Mouse (Mus musculus) T-helper 1 cell (primary cell): ENCODE data around the gene Hoxc4.

Source experiments
- in situ Hi-C: fragments of 300-600 bp; cut with MboI, MseI; formaldehyde crosslinking; loops from one replicate; pipeline ENCODE4 v1.15.1; 2025; ENCODE audit warnings: high pct_unique_total_duplicates

Hoxc4 gene

DNA sequence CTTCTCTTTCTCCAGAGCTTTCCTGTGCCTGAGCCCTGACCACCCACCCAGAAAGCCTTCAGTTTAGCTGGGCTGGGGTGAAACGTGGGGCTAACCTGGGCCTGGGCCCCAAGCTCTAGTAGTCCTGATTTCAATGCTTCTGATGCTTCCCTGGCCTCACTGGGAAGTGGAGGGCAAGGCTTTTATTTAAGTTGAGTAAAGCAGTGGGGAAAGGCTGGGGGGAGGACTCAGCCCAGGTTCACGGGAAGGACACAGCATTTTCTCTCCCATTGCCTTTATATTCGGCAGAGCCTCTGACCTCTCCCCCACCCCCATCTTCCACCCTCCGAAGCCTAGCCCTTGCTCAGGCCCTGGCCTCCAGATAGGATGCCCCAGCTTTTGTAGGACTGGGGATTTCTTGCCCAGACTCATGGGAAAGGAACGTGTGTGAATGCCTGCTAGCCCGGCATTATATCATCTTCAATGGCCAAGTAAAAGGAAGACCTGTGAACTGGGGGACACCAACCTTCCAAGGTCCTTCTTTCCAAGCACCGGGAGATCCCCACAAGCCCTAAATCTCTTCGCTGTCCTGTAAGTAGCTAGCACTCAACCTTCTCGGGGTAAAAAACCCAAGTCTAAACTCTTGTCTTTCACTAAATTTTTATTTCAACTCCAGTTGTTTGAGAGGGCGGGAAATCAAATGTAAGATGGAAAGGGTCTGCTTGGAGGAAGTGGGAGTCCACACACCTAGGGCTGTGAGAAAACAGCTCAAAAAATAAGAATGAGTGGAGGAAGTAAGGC is 20.2 kb downstream of the Hoxc4 start:
- in situ Hi-C loops = no loop called here

DNA sequence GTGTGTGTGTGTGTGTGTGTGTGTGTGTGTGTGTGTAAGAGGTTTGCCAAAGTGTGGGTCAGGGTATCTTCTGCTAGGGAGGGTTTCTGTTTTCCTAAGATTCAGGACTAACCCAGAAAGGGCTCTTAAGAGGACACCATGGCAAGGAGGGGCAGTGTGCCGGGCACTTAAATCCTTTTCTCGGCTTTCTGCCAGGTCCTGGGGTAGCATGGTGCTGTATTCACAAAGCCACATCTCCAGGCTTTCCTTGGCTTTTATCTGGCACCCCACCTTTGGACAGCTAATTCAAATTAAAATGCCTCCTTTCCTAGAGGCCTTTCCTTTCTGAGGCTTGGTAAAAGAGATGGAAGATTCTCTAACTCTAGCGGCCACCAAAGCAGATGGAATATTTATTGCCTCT is 20.9 kb downstream of the Hoxc4 start:
- in situ Hi-C loops = no loop called here

DNA sequence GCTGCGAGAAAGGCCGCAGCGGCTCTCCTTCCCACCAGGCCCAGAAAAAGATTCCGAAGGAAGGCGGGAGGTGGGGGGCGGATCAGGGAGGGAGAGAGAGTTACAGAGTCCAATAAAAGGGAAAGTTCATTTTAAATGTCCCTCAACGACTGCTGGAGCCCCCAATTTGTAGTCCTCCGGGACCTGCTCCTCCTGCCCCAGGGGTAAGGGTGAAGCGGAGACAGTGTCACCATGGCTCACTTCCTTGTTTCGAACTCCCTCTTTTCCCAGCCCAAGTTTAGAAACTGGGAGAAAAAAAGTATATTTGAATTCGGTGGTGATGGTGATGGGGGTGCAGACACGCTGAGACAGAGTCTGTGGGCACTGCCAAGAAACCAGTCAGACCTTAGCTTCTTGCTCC is 21.9 kb downstream of the Hoxc4 start:
- in situ Hi-C loops = no loop called here

DNA sequence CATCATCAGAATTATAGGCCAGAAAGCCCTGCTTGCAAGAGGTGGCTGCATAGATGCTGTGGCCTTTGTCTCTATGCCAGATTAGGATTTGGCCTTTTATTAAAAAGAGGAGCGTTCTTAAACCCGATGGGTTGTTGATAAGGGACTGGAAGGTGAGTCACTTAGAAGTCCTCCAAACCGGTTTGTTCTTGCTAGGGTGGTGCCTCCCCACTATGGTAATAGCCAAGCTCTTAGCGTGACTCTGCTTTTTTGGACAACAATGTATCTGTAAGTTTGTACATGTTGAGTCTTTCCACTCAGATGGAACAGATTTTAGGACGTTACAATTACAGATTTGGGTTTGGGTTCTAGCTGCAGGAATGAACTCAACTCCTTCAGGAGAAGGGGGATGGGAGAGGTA is 22.9 kb downstream of the Hoxc4 start:
- in situ Hi-C loops = no loop called here

DNA sequence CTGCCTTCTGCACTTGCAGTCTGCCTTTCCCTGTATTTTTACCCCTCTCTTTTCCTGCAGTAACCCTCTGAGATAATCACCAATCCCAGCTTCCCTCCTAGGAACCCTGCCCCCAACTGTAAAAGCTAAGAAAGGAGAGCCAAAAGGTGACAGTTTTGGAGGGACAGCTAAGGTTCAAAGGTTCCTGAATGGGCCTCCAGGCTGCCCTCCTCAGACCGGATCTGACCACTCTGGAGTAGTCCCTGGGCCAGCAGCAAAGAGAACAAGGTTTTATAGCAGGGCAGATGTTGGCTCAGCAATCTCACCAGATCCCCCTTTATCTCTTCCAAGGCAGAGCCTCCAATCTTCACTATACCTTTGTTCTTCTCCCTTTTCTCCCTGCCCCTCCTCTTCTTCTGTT is 23.5 kb downstream of the Hoxc4 start:
- in situ Hi-C loops = no loop called here

DNA sequence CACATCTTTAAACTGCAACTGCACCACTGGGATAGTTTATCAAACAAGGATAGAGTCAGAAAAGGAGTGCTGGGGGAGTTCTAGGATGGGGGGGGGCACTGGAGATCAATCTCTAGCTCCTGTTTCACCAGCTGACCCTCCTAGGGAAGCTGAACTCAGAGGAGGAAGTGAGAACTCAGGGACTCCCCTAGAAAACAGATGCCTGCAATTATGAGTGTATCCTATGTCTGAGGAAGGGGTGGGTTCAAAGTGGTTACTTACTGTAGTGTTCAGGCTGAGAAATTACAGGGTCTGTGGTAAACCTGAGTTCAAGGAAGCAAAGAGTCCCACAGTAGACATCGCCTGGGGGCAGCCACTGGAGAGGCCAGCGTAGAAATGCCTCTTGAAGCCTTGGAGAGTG is 32.9 kb downstream of the Hoxc4 start:
- in situ Hi-C loops = no loop called here

DNA sequence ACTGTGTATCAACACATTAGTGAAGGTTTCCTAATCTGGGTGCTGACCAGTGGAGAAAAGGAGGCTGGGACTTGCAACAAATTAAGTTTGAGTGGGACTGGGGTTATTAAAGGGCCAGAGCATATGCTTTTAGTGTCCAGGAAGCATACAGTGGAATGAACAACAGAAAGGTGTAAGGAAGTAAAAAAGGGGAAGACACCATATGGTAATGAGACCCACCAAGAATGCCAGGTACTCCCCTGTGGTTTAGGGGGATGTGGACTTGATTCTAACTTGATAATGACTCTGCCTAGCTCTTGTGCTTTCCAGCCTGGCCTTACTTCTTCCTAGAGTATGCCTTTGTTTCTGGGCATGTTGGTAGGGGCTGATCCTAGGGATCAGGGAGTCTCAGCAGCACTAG is 34.5 kb downstream of the Hoxc4 start:
- in situ Hi-C loops = no loop called here

DNA sequence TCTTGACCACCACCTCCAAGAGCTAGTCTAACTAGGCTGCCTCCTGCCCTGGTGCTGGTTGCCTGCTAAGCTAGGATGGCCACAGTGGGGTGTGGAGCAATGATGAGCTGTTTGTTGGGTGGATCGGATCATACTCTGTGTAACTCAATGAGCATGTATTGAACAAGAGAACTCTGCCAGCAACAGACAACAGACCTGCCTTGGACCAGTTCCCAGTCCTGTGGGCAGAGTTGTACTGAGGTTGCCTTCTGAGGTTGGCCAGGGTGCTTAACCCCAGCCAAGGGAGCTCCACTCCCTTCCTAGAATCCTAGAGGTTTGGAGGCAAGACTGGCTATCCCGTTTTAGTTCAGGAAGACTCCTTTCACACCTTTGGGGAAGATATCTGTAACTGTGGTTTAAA is 37.7 kb downstream of the Hoxc4 start:
- in situ Hi-C loops = no loop called here

DNA sequence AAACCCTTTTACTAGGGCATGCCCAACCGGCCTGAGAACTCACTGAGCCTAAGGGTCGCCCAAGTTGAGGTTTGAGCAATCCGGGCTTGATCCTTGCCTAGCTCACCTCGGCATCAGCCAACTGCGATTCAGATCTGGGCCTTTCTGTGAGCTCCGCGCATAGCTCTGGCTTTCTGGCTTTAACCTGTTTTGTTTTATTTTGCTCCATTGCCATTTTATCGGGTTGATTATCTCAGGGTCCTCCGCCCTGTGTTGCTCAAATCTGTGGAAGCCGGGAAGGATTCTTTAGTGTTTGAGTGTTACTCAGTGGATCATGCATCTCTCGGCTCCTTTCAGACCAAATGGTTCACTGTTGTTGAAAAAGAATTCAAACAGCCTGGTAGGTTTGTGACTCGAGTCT is 40.0 kb downstream of the Hoxc4 start:
- in situ Hi-C loops = no loop called here

DNA sequence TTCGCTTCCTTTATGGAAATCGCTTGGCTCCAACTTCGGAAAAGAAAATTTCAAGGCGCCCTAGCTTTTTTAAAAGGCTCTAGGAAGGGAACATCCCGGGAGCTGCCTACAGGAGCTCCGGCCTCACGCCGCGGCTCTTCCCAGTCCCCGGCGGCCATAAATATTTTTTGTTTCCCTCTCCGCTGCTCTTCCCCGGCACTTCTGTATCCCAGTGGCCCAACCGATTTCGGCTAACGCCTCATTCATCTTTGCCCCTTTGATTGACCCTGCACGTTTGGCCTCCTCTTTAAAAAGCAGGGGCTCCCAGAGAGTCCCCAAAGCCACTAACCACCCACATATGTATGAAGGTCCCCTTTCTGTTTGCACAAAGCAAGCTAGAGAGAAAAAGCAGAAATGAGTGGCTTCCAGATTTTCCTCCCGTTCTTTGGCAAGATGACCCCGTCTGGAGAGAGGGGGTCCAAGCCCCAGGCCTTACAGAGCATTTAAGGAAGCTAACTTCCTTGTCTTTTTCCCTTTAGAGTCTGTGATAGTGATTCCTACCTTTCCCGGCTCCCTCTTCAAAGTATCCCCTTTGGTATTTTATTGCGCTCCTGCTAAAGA is 40.8 kb downstream of the Hoxc4 start:
- in situ Hi-C loops = no loop called here

DNA sequence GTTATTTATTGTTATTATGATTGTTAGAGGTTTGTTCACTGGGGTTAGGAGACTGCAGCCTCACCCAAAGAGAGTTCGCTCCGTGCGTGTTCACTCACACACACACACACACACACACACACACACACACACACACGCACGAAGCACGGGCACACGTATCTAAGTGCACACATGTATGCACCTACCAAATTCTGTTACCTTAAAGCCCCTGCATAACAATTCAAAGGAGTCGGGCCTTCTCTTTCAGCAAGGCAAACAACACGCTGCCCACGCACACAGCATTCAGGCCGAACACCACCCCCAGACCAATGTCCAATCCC is 41.2 kb downstream of the Hoxc4 start:
- in situ Hi-C loops = no loop called here

DNA sequence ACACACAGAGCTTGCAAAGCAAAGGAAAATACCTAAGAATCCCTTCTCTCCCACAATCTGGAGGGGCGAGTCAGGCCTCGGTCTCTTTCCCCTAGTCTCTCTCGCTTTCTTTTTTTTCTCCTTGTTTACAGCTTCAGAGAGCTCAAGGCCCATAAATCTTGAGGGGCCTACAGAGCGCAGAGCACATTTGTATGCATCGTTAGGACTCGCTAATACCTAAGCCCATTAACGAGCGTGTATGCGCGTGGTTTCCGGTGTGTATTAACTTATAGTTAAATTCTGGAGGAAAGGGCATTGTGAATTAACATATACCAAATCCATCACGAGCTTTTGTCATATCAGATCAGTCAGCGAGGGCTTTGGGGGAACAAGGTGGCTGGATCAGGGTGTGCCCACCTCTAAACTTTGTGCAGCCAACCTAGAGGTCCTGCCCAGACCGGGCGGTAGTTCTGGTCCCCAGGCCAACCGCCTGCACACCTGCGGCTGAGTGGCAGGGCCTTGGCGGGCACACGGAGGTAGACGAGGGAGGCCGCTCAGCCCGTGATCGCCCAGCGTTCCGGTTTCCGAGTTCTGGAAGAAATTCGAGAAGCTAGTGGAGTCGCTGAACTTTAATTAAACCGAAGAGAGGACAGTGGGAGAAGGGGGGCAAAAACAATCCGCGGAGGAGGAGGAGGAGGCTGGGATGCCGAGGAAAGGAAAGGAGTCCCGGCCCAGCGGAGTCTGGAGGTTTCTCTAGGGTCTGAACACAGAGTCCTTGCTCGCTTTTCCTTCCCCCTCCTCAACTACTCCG is 41.8 kb downstream of the Hoxc4 start:
- in situ Hi-C loops = no loop called here

DNA sequence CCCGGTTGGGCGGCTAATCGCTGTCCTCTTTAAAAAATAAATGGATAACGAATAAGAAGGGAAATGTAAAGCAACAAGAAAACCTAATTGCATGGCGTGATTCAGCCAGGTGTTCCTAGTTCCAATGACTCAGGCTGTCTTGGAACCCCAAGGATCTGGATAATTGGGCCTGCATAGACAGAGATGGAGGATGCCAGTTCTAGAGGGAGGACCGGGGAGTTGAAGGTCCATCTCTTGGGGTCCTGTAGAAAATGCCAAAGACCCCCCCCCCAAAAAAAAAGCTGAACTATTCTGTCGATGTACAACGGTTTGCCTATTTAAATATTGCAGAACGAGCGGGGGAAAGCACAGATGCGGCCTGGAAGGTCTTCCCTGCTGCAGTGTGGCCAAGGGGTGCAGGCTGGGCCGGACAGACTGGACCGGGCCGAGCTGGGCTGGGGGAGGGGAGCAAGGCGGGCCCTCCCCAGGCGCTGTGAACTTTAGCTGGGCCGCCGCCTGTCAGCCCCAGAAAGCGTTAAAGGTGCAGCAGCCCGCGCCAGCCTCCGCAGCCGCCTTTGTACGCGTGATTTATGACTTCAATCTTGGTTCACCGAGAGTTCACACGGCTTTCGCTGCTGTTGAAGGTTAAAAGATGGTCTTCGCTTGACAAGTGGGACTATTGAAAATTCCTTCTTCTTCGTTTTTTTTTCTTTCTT is 42.5 kb downstream of the Hoxc4 start:
- in situ Hi-C loops = no loop called here

DNA sequence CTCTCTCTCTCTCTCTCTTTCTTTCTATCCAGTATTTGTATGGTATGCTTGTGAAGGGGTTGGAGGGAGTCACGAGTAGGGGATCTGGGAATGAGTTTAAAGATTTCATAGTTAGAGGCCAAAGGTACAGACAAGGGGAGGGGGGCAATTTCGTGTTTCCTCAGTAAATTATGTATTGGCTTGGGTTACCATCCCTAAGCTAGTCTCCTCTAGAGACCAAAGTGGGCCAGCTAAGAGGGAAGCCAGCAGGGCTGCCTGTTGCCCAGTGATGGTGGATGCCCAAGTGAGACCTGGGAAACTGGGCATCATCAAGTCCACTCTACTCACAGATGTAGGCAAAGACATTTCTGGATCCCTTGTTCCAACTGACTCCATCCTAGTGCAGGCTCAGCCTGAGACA is 43.3 kb downstream of the Hoxc4 start:
- in situ Hi-C loops = no loop called here

DNA sequence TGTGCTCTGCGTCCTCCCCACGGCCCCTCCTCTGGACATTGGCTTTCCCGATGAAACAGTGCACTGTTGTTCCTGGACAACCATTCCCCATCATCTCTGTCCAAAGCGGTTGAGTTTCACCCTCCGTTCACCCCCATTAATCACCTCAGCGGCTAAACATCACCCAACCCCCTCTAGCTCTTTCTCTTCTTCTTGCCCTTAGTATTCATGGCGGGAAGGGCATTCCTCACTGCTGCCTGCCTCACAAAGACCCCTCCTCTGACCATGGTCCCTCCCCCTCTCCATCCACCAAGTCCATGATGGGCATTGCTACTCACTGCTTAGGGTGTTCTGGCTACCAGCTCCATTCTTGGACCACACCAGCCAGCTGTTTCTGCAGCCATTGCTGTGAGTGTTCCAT is 46.9 kb downstream of the Hoxc4 start:
- in situ Hi-C loops = no loop called here

DNA sequence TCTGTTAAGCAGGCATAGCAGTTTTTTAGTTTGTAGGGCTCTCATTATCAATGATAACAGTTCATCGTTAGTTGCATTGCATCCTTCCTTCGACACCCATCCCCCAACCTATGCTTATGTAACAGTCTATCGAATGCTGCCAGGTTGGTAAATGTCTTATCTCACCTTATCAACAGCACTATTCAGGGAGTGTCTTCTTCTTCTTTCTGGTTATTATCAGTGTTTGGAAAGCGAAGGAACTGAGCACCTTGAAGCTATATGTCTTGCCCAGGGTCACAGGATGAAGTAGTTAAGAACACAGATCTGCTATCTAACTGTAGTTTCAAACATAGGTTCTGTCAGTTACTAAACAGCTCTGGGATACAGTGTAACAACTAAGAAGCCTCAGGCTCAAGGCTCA is 49.0 kb downstream of the Hoxc4 start:
- in situ Hi-C loops = no loop called here

DNA sequence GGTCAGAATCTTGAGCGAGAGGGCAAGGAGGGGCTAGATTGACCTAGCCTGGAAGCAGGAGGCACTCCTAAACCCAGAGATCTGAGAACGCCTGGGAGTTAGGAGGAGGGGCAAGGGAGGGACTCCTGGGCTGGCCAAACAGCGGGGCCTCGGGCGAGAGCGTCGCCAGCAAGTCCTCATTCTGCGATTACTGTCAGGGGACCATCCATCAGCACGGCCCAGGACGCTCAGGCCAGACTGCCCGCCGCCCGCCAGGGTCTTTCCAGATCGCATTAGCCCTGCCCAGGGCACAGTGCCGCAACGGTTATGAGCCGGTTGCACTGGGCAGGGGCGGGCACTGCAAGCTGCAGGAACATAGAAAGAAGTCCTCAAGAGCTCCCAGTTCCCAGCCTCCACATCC is 50.4 kb downstream of the Hoxc4 start:
- in situ Hi-C loops = no loop called here

DNA sequence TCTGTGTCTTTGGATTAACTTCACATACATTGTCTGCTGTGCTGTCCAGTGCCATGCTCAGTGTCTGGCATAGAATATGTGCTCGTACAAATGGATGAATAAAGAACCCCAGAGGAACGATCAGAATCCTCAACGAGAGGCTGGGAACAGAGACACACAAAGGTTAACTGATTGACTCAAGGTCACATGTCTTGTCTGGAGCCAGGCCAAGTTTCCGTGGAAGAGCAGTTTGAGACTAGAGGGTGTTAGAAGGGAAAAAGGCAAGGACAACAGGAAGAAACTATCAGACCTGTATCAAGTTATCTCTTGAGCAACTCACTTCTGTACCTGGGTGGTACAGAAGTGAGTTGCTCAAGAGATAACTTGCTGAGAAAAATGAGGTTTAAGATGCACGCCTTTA is 52.5 kb downstream of the Hoxc4 start:
- in situ Hi-C loops = no loop called here

DNA sequence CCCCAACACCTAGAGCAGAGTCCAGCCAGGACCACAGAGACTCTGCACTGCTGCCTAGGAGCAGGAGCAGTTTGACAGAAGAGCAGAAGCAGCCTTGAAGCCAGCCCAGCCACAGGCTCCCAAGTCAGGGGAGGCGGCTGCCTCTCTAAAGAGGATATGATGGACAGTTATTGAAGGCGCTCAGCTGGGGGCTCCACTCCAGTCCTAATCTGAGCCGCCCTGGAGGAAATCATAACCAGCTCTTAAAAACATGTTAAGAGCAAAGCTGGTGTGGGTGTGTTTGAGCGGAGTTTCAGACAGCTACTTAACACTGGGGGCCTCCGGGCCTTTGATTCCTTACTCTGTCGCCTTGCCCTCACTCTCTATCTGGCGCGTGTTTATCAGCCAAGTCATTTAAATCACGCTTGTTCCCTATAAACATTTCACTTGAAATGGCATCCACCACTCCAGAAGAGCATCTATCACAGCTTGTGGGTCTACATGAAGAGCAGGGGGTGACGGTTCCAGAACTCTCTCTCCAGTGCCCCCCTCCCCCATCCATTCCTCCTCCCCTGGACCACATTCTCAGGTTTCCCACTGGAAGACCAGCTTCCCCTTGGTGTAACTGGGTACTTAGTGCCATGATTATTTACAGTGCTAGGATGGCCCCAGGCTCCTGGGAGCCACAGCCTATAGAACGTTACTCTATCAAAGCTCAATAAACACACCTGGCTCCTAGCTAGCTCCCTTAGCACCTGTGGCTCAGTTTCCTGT is 56.1 kb downstream of the Hoxc4 start:
- in situ Hi-C loops = no loop called here

DNA sequence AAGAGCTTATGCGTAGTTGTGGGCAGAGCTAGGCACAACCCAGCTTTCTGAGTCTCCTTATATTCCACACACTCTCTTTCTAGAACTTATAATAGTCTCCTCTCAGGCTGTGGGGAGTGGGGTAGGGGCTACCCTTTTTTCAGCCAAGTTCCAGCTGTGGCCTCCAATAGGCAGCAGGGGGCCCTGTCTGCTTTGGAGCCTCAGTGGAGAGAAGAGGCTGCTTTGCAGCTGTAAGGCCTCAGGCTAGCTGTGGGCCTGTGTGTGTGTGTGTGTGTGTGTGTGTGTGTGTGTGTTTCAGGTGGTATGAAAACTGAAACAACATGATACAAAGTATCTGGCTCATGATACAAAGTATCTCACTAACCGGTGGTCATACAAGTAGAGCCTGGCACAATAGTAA is 58.9 kb downstream of the Hoxc4 start:
- in situ Hi-C loops = no loop called here

DNA sequence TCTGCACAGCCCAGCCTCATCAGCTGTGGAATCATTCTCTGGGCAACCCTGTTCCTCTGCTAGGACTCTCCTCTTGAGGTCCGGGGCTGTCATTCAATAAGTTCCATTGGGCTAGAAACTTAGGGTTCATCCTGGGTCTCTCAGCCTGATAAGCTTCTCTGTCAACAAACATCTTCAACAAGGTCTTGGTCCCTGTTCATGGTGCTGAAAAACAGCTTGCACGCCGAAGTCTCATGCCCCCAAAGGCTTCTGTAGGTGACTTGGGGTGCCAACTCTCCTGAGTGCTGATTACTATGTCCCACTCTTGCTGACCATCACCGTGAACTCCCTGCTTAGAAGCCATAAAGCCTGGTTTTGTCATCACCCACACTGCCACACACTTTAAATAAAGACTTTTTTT is 63.9 kb downstream of the Hoxc4 start:
- in situ Hi-C loops = no loop called here

DNA sequence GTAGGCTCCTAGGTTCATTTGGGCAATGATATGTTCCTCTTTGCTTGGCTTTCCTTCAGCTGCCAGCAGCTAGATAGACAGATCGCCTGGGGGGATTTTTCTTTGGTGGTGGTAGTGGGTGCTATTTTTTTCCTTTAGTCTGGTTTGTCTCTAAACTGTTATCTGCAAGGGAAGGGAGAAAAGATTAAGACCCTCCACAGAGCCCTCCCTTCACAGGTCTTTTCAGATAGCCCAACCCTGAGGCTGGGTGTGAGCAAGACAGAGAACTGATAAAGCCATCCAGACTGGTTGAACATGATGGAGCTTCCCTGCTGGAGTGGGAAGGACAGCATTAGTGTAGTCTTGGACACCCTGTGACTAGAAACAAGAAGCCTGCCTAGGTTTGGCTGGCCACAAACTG is 64.9 kb downstream of the Hoxc4 start:
- in situ Hi-C loops = no loop called here
